Mouse (Mus musculus): ENCODE data around the gene Samd5. TPM values are rescaled to one million over a fixed set of nuclear protein-coding genes. Genes with fewer than 3 reads are reported as not detected.
A peak's percentile ranks its signal among the peaks of the same experiment; 100 is the strongest.

Gene Samd5
- polyA plus RNA-seq (2012; ENCODE audit: insufficient read depth, insufficient read length, low replicate concordance, missing spikeins): not detected in 2 replicates

GRCm38 (mm10) chr10:9674561-9675521 is at the start of gene Samd5:
TSS of gene Samd5 (minus strand) at chr10:9675208.
- Histone ChIP-seq H3K4me1 (ENCODE audit: control insufficient read depth, insufficient read depth, low read length) (peaks cover 24% of the 10 kb centered on the region), H3K4me3 (ENCODE audit: insufficient read depth, low read depth, low read length) (peak within 1 kb of the TSS; percentile 50), H3K27ac (ENCODE audit: insufficient read depth, low read depth, low read length) (no peak within 1 kb of the TSS)
- under 1% methylated on average over 84 of the region's 91 CpGs for WGBS
- TF ChIP-seq CTCF (IDR thresholded peaks at IDR 0.05; ENCODE audit: insufficient read depth, low read depth, low read length) (0 out of 2 replicates have a peak, but pooled peaks have one; percentile 6), POLR2A (IDR thresholded peaks at IDR 0.05; ENCODE audit: insufficient read depth, low read depth, low read length) (no peak)

- WGBS: 86% methylated on average over 11 of the region's 11 CpGs
- TF ChIP-seq POLR2A (IDR thresholded peaks at IDR 0.05; ENCODE audit: insufficient read depth, low read depth, low read length): no peak
- TF ChIP-seq CTCF (IDR thresholded peaks at IDR 0.05; ENCODE audit: insufficient read depth, low read depth, low read length): no peak
- Histone ChIP-seq H3K27ac (ENCODE audit: insufficient read depth, low read depth, low read length) (no peak overlapping the region), H3K4me3 (ENCODE audit: insufficient read depth, low read depth, low read length) (no peak overlapping the region), H3K4me1 (ENCODE audit: control insufficient read depth, insufficient read depth, low read length) (no peaks in the 10 kb centered on the region)
These were observed 47.7 kb upstream of the Samd5 start for GRCm38 (mm10) chr10:9722519-9723303.

GRCm38 (mm10) chr10:9720027-9720426 is 45.0 kb upstream of the Samd5 start:
- 88% methylated on average over 5 of the region's 5 CpGs for WGBS
- H3K4me3 ChIP-seq (ENCODE audit: insufficient read depth, low read depth, low read length): no peak overlapping the region
- H3K4me1 ChIP-seq (ENCODE audit: control insufficient read depth, insufficient read depth, low read length): no peaks in the 10 kb centered on the region
- no peak for TF ChIP-seq CTCF (IDR thresholded peaks at IDR 0.05; ENCODE audit: insufficient read depth, low read depth, low read length)
- no peak for TF ChIP-seq POLR2A (IDR thresholded peaks at IDR 0.05; ENCODE audit: insufficient read depth, low read depth, low read length)
- H3K27ac ChIP-seq (ENCODE audit: insufficient read depth, low read depth, low read length): no peak overlapping the region

GRCm38 (mm10) chr10:9718086-9718485 is 43.1 kb upstream of the Samd5 start:
- 74% methylated on average over 5 of the region's 5 CpGs for WGBS
- Histone ChIP-seq H3K4me3 (ENCODE audit: insufficient read depth, low read depth, low read length) (no peak overlapping the region), H3K4me1 (ENCODE audit: control insufficient read depth, insufficient read depth, low read length) (no peaks in the 10 kb centered on the region), H3K27ac (ENCODE audit: insufficient read depth, low read depth, low read length) (no peak overlapping the region)
- TF ChIP-seq POLR2A (IDR thresholded peaks at IDR 0.05; ENCODE audit: insufficient read depth, low read depth, low read length) (no peak), CTCF (IDR thresholded peaks at IDR 0.05; ENCODE audit: insufficient read depth, low read depth, low read length) (no peak)

GRCm38 (mm10) chr10:9704956-9705355 is 29.9 kb upstream of the Samd5 start:
- Histone ChIP-seq H3K4me3 (ENCODE audit: insufficient read depth, low read depth, low read length) (no peak overlapping the region), H3K4me1 (ENCODE audit: control insufficient read depth, insufficient read depth, low read length) (no peaks in the 10 kb centered on the region), H3K27ac (ENCODE audit: insufficient read depth, low read depth, low read length) (no peak overlapping the region)
- 33% methylated on average over 1 of the region's 1 CpGs for WGBS
- TF ChIP-seq CTCF (IDR thresholded peaks at IDR 0.05; ENCODE audit: insufficient read depth, low read depth, low read length) (no peak), POLR2A (IDR thresholded peaks at IDR 0.05; ENCODE audit: insufficient read depth, low read depth, low read length) (no peak)

GRCm38 (mm10) chr10:9699071-9699761 is 24.2 kb upstream of the Samd5 start:
- no peak for TF ChIP-seq CTCF (IDR thresholded peaks at IDR 0.05; ENCODE audit: insufficient read depth, low read depth, low read length)
- TF ChIP-seq POLR2A (IDR thresholded peaks at IDR 0.05; ENCODE audit: insufficient read depth, low read depth, low read length): no peak
- Histone ChIP-seq H3K27ac (ENCODE audit: insufficient read depth, low read depth, low read length) (no peak overlapping the region), H3K4me3 (ENCODE audit: insufficient read depth, low read depth, low read length) (no peak overlapping the region), H3K4me1 (ENCODE audit: control insufficient read depth, insufficient read depth, low read length) (no peaks in the 10 kb centered on the region)
- WGBS: 93% methylated on average over 22 of the region's 22 CpGs

- WGBS: 92% methylated on average over 9 of the region's 9 CpGs
- Histone ChIP-seq H3K4me1 (ENCODE audit: control insufficient read depth, insufficient read depth, low read length) (no peaks in the 10 kb centered on the region), H3K4me3 (ENCODE audit: insufficient read depth, low read depth, low read length) (no peak overlapping the region), H3K27ac (ENCODE audit: insufficient read depth, low read depth, low read length) (no peak overlapping the region)
- TF ChIP-seq CTCF (IDR thresholded peaks at IDR 0.05; ENCODE audit: insufficient read depth, low read depth, low read length) (no peak), POLR2A (IDR thresholded peaks at IDR 0.05; ENCODE audit: insufficient read depth, low read depth, low read length) (no peak)
These were observed 23.1 kb upstream of the Samd5 start for GRCm38 (mm10) chr10:9698141-9698540.

- no peak overlapping the region for H3K4me3 ChIP-seq (ENCODE audit: insufficient read depth, low read depth, low read length)
- no peaks in the 10 kb centered on the region for H3K4me1 ChIP-seq (ENCODE audit: control insufficient read depth, insufficient read depth, low read length)
- no peak overlapping the region for H3K27ac ChIP-seq (ENCODE audit: insufficient read depth, low read depth, low read length)
- WGBS: 53% methylated on average over 6 of the region's 6 CpGs
- no peak for TF ChIP-seq POLR2A (IDR thresholded peaks at IDR 0.05; ENCODE audit: insufficient read depth, low read depth, low read length)
- TF ChIP-seq CTCF (IDR thresholded peaks at IDR 0.05; ENCODE audit: insufficient read depth, low read depth, low read length): no peak
These were observed 21.6 kb upstream of the Samd5 start for GRCm38 (mm10) chr10:9696543-9697141.

All from olfactory bulb, adult 2 months (tissue).